Mouse (Mus musculus): Measurements from ENCODE around the gene 1700086D15Rik.

Gene 1700086D15Rik

DNA sequence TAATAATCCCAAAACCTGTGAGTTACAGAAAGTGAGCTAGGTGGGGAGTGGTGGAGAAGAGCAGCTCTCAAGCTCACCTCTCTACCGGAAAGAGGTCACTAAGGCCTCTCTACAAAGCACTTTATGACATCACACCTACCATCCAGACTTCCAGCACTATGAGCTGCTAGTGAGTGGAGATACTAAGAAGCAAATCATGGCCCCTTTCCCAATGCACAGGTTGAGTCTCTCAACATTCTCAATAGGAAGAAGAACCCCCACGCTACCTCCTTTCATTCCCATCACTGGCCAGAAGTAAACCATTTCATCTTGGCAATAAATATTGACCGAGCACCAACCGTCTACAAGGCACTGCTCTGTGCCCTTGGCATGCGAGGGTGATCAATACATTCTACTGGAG, at the start of gene 1700086D15Rik:
1700086D15Rik (minus strand) TSS at position 101 of the 400 bp plus-strand sequence.
- ATAC-seq (ENCODE audit: low TSS enrichment) = no peak

DNA sequence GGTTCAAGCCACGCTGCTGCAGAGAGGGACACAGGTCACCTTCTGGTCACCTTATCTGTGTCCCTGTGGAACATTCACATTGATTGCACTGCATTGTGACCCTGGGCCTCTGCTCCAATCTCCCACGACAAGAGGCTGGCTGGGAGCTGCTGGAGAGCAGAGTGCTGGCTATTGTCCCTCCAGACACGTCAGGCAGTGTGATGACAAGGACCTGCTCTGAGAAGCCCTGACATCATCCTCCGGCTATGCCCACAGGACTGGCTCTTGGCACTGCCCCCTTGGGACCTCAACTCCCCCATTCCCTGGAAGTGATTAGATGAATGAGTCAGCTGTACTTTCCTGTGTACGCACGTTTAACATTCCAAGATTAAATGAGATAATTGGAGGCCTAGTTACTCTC, 49.8 kb upstream of the 1700086D15Rik start:
- no peak for ATAC-seq (ENCODE audit: low TSS enrichment)

DNA sequence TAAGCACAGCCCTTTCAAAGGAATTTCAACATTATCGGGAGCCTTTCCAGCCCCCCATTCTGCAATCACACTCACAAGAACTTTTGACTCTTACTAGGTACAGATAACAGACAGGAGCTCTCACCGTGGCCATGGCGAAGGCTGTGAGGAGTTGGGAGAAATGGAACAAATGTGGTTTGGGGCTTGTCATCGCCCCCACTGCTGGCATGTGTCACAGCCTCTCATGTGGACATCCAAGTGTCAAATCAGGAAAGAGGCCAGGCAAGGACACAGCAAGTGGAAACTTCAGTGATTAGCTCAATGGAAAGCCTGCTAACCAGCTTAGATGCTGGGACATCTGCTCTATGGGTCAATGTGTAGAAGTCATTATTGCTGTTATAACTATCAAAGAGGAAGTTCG, 45.6 kb upstream of the 1700086D15Rik start:
- ATAC-seq (ENCODE audit: low TSS enrichment) = no peak

DNA sequence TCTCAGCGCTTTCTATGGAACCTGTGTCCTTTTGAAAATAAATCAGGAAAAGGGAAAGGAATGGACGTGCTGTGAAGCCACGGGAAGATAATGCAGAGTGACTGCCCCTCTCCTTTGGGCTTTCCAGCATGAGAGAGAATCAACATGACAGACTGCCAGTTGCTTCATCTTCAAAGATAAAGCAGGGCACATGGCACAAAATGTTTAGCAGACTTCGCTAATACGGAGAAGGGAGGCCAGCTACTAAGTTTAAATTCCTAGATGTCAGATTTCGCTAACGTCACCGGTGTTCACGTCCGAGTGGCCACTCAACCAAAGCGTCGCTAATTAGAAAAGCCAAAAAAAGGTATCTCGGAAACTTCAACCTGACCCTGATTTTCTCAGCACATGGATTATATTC, 45.0 kb upstream of the 1700086D15Rik start:
- no peak for ATAC-seq (ENCODE audit: low TSS enrichment)

DNA sequence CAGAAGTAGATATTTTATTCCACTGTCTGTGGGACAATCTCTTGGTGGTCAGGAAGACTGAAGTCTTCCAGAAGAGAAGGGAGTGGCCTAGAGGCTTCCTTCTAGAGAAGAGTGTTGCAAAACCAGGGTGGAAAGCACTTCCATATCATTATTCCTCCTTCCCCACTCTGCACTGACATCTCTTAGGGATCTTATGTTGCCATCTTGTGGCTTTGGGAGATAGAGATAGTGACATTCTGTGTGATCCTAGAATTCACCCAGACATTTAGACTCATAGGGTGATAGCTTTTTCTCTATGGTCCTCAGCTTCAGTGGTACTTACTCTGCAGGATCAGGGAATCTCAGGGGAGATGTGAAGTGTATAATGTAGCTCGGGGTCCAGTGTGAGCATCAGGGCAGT, 43.3 kb upstream of the 1700086D15Rik start:
- peak; percentile 57 for ATAC-seq (ENCODE audit: low TSS enrichment)

DNA sequence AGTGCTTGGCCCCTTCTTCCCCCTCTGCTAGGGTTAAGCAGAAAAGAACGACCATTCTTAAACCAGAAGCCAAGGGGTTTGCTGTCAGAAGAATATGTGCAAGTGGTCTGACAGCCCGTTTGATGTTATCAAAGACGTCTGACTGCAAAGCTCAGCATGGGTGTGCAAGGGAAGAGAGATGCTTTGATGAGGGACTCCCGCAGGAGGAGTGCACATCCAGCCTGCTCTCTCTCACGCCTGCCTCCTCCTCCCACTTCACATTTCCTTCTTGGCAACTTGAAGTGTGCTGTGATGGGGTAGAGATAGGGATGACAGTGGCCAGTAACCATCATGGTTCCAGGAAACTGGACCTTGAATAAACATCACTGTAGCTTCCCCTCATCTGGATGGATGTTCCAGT, 42.5 kb upstream of the 1700086D15Rik start:
- ATAC-seq (ENCODE audit: low TSS enrichment) = no peak

DNA sequence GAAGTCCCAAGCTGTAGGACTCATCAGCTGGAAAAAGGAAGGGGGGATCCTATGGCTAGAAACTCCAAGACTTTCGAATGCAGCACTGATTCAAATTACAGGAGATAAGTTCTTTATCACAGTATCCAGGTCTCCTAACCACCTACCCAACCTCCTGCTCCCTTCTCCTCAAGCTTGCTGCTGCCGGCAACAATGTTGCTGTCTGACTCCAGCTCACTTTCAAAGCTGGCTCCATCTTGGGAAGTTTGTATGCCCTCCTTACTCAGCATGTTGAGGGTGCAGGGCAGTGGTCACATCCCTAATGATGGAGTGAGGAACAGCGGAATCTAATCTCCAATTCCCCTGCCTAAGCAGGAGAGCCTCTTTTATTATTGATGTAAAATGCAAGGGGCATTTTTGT, 38.3 kb upstream of the 1700086D15Rik start:
- no peak for ATAC-seq (ENCODE audit: low TSS enrichment)

DNA sequence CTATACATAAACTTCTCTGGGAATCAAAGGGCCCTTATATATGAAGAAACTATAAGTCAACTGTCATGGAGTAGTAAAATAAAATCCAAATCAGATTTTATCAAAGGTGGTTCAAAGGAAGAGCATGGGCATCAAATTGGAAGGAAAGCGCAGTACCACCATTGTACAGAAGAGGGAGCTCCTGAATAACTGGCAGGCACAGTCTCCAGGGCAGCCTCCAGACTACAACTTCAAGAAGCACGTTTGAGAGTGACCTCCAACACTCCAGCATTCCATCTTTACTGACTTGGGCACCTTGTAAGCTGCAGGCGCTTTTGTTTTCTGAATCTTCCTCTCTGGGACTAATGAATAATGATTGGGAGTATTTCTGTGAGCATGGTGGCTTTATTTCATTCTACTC, 37.6 kb upstream of the 1700086D15Rik start:
- ATAC-seq (ENCODE audit: low TSS enrichment) = peak; percentile 81

DNA sequence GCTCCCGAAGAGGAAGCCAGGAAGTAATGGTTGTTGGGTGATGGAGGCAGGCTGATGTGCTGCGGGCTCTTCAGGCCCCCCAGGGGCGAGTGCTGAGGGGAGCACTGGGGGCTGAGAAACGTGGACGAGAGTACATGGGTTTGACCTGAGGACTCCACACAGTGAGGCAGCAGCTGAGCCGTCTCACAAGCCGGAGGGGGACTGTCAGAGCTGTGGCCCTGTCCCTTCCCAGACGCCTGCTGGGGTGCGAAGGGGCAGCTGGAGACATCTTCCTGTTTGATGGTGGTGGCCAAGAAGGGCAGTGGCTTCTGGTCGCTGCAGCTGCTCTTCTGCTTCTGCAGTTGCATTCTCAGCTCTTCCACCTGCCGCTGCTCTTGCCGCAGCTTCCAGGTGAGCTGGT, 27.3 kb upstream of the 1700086D15Rik start:
- no peak for ATAC-seq (ENCODE audit: low TSS enrichment)

DNA sequence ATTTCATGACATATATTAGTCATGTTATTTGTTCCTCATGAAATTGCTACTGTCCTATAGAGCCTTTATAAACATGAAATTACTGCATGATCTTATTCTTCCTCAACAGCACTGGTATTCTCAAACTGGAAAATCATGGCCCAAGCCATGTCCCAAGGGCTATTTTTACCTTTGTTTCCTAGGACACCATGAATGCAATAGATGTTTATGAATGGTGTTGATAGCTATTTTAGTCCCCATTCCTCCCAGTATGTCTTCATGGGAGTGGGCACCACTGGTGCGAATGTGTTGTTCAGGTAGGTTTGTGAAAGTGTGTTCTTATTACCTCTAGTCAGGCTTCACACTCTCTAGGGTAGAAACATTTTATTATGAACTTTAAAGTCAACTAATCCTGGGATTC, 25.4 kb upstream of the 1700086D15Rik start:
- ATAC-seq (ENCODE audit: low TSS enrichment) = no peak

DNA sequence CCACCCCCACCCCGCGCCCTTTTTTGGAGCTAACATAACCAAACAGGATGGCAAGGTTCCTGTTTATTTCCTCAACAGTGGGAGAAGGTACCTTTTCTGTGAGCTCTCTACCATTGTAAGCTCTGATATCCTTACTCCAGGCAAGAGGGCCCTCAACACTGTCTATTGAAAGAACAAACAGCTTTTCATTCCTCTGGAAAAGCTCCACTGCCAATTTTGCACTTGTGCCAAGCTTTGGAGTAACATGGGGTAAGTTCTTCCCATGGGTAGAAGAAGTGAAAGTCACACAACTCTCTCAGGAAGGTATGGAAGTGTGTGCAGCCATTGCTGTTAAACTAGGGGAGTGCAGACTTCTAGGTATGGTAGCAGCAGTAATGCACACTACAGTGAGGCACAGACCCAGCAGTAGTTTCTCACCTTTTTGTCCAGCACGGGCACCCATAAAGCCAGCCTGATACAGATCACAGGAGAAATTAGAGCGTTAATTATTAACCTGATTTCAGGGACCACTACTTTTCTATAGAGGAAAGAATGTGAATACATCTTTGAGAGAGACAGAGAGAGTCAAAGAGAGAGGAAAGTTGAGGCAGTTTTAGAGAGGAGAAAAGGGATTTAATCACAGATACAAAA, 10.5 kb upstream of the 1700086D15Rik start:
- ATAC-seq (ENCODE audit: low TSS enrichment) = no peak

DNA sequence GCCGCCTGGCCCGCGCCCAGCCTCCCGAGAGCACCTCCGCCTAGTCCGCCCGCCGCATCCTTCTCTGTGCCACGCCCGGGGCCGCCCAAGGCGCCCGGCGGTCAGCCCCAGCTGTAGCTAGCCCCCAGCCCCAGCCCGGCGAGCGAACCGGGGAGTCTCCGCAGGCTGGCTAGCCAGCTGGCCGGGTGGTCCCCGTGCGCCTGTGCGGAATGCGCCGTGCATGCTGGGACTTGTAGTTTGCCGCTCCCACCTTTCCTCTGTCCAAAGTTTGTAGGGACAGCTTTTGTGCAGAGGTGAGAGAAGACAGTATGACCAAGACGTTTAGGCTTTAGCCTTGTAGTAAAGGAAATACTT, 3.1 kb upstream of the 1700086D15Rik start, which contains the start of gene Arhgap44:
Arhgap44 (minus strand) TSS at position 195 of the 354 bp plus-strand sequence.
- ATAC-seq (ENCODE audit: low TSS enrichment) = peak; percentile 87

DNA sequence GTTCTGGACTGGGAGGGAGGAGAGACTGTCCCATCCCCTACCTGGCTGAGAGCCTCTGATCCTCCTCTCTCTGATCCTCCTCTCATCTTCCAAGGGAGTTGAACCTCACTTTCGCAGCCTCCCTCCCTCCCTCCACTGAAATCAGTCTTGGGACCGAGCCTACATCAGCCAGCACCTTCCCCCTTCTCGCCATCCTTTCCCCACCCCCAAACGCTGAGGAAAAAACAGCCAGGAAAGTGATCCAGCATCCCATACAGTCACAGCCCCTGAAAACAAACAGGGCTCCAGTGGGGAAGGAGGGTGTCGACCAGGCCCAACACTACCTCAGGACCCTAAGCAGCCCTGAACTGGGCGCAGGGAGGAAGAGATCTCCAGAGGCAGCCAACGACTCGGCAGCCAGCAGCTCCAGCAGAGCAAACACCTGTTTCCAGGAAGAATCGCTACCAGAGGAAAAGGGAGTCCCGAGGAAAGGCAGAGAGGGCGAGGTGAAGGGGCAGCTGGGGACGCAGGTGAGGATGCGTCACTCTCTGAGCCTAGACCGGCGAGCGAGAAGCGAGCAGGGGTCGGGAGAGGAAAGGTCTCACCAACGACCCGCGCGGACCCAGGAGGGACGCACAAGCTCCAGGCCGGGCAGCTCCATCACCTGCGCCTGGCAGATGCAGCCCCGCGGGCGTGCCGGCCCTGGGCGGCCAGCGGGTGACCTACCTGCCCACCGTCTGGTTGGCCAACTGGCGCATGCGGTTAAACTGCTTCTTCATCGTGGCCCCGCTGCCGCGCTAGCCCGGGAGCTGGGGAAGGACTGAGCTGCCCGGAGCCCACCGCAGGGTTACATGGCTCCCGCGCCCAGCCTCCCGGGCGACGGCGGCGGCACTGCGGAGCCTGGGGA, 2.4 kb upstream of the 1700086D15Rik start:
- ATAC-seq (ENCODE audit: low TSS enrichment) = peak; percentile 59

DNA sequence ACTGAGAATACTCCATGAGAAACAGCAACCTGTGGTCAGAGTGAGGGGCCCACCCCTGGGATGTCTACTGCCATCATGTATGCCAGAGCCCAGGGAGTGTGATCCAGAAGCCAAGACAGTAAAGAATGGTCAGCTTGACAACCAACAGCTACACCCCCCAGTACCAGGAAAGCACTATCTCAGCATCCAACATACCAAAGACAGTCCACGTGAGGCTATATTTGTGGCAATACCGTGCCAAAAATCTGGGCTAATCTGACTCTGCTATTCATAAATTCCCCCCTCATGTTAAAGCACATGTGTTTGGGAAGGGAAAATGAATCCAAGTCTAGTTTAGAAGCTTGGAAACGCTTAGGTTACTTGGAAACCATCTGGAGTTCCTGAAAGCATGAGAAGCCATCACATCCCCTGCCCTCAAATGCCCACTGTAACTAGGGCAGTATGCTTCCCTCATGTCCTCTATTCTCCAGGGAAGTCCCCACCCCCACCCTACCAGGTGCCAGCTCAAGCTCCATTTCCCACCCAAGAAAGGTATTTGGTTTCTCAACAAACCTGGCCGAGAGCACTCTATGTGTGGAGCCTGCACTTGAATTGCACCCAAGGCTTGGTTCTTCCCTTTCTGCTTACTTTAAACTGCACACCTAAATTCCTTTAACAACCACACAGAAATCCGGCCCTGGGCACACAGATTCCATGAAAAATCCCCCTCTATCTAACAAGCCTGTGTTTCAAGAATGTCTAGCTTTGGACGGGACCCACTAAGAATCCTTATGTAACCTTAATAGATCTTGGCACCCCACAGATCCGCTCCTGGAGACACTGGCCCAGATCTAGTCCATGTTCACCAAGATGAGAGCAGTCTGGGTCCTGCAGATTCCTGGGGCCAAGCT, 1.5 kb upstream of the 1700086D15Rik start:
- ATAC-seq (ENCODE audit: low TSS enrichment) = peak; percentile 28

DNA sequence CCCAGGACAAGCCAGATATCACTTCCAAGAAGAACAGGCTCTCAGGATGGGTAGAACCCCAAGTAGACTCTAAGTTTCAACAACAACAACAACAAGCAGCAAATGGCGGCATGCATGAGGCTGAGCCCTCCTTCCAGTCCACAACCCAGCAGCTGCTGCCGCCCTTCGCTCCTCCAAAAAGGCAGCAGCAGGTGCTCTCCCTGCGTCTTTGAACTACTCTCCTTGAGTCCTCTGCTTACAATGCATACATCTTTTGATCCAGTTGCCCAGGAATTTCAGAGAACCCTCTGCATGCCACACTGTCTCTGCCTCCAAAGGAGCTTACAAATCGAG, 1.1 kb downstream of the 1700086D15Rik start:
- no peak for ATAC-seq (ENCODE audit: low TSS enrichment)

DNA sequence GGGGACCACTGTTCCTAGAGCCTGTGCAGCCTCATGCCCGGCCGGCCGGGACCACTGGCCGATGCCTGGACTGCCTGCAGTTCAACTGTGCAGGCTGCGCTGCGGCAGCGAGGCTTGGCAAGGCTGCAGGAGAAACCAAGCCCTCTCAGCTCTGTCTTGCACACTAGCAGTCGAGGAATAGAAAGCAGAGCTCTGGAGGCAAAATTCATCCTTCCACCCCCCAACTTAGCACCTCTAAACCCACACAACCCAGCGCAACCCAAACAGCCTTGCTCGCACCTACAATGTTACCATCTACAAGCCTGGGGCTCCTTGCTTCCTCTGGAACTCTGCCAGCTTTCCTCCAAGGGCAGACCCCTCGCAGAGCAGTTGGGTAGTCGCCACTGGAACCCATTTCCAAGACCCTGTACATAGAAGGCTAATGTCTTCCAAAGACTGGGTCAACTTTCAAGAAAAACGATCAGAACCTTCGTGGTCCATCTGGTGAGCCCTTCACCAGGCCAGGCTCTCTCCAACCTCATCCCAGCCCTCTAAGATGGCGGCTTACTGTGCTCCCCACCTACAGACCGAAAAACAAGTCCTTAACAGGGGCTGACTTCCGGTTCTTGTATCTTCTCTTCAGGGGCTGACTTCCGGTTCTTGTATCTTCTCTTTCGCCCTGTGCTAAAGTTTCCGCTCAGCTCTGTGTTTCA, 1.6 kb downstream of the 1700086D15Rik start:
- peak; percentile 71 for ATAC-seq (ENCODE audit: low TSS enrichment)

DNA sequence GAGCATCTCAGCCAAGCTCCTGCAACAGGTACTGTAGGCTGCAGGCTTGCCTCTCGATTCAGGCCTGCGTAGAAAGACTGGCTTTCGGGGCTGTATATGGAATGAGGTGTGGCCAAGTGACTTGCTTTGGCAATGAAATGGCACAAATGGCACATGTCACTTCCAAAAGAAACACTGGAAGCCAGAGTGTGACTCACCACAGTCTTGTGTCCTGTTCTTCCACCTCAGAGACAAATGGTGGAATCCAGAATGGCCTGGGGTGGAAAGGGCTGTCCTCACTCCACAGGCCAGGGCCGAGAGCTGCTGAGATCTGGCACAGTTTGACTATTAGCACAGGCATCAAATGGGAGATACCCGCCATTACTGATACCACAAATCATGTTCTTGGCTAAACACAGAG, 6.7 kb downstream of the 1700086D15Rik start:
- no peak for ATAC-seq (ENCODE audit: low TSS enrichment)

DNA sequence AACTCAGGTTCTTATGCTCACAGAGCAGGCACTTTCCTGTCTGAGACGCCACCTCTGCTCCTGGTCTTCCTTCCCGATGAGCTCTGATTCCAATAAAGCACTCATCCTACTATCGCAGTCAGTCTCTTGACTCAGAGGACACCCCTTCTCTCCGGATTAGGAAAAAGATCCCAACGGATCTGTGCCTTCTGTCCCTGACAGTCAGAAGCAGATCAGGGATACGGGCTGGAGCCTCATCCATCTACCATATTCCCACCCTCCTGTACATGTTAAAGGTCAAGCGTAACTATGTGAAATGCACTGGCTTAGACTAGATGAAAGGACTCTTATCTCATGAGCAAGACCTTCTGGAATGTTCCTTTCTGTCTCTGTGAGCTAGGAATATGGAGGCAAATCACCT, 11.2 kb downstream of the 1700086D15Rik start:
- no peak for ATAC-seq (ENCODE audit: low TSS enrichment)

DNA sequence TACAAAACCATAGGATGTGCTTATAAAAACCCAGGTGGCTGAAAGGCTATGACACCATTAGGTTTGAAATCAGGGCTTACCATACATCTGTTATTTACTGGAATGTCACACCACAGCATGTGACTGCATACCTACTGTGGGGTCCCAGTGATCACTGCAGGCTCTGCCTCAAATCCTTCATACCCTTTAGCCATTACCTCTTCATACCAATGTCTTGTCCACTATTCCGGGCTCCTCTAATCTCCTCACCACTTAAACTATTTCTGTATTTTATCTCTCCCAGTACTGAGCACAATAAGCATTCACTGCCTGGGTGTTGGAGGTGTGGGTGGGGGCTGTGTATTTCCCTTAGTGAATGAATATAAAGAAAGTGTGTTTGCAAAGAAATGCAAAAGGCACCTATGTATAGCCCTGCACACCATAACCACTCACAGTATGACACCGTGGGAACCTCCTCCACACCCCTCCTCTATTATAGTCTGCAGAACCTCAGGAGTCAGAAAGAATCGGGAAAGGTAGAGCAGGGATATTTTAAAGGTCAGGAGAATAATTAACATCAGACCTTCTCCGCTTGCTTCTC, 16.8 kb downstream of the 1700086D15Rik start:
- peak; percentile 65 for ATAC-seq (ENCODE audit: low TSS enrichment)

DNA sequence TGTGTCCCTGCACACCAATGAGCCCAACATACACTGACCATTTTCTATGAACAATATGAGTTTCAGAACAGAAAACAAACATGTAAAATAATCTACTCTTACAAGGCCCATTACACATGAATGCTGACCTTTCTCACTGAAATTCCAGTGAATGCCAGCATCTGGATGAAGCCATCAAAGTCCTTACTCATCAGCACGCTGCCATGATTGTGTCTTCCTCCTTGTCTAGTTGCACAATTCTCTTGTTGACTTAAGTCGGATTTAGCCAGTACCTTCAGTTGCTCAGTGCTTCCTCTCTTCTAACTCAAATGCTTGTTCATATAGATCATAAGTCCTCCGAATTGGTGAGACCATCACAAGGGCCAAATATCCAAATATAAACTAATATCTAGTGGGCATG, 20.7 kb downstream of the 1700086D15Rik start:
- no peak for ATAC-seq (ENCODE audit: low TSS enrichment)

DNA sequence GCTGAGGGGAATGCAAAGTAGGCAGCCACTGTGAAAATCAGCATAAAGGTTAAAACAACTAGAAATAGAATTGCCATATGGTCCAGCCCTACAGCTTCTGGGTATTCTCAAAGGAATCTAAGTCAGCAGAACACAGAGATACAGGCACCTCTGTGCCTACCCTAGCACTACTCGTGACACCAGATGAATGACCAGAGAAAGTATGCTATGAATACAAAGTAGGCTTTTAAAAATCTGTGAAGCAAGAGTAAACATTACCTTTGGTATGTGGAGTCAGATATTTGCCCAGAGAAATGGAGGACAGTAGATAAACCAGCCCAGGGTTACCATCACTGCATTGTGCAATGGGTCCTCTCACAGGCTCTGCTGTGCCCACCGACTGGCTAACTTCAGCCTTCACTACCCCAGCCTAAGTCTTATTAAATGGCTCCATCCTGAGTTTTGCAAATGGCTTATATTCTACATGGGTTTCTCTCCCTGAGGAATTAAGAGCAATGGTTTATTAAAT, 22.5 kb downstream of the 1700086D15Rik start:
- peak; percentile 29; the same call in 1 of the 2 replicates for ATAC-seq (ENCODE audit: low TSS enrichment)

Measured in frontal cortex, adult (tissue).